Mouse (Mus musculus) liver, embryonic 14.5 days (tissue): ENCODE results near the gene Tas2r143. TPM values are rescaled to one million over a fixed set of nuclear protein-coding genes. Genes with fewer than 3 reads are reported as not detected.

Source experiments
- ATAC-seq: fragments of 200-750 bp; cut with Nextera tagmentation; 2 replicates; pipeline ENCODE4 v1.8.0; 2017; ENCODE audit warnings: moderate number of reproducible peaks, mild to moderate bottlenecking, moderate library complexity; ENCODE audit not compliant: insufficient read depth
- DNase-seq, 3 experiments: peaks; one replicate each; pipeline ENCODE4 v3.0.0-alpha.2; 2012 to 2013; ENCODE audit warnings: low read depth in 3 of 3, low spot score in 3 of 3
- H3K27ac ChIP-seq: fragments of 300-500 bp; sonication (generic); 2 replicates; pipeline ENCODE4 v1.5.1; 2014; ENCODE audit warnings: moderate library complexity, mild to moderate bottlenecking, control low read depth, inconsistent platforms
- H3K27me3 ChIP-seq: fragments of 300-500 bp; sonication (generic); 2 replicates; pipeline ENCODE4 v1.6.1; 2014; ENCODE audit warnings: mild to moderate bottlenecking, low read length, moderate library complexity; ENCODE audit not compliant: control insufficient read depth, insufficient read depth
- H3K36me3 ChIP-seq: fragments of 300-500 bp; sonication (generic); replicated peaks from 2 replicates; pipeline ENCODE4 v1.6.1; 2014; ENCODE audit warnings: low read depth; ENCODE audit not compliant: control insufficient read depth, insufficient read depth
- H3K4me1 ChIP-seq, 2 experiments: fragments of 200-500 bp in 1 of 2; fragments of 300-500 bp in 1 of 2; sonication (generic) in 1 of 2; replicated peaks; 2 replicates each; pipeline ENCODE4 v1.6.1; 2012 to 2014; ENCODE audit warnings: antibody characterized with exemption in 1 of 2, inconsistent platforms in 1 of 2, low read length in 1 of 2; ENCODE audit not compliant: control insufficient read depth in 2 of 2, insufficient read depth in 2 of 2
- H3K4me2 ChIP-seq: fragments of 300-500 bp; sonication (generic); 2 replicates; pipeline ENCODE4 v1.6.1; 2014; ENCODE audit warnings: low read depth, mild to moderate bottlenecking, control low read depth, moderate library complexity
- H3K4me3 ChIP-seq, 2 experiments: fragments of 200-500 bp in 1 of 2; fragments of 300-500 bp in 1 of 2; sonication (generic) in 1 of 2; 2 replicates each; pipeline ENCODE4 v1.5.1; 2012 to 2014; ENCODE audit warnings: low read depth in 2 of 2, low read length in 2 of 2, mild to moderate bottlenecking in 2 of 2, control low read depth in 1 of 2, inconsistent platforms in 1 of 2, moderate library complexity in 1 of 2; ENCODE audit not compliant: insufficient read depth in 1 of 2
- H3K9ac ChIP-seq: fragments of 300-500 bp; sonication (generic); replicated peaks from 2 replicates; pipeline ENCODE4 v1.6.1; 2014; ENCODE audit warnings: mild to moderate bottlenecking, control low read depth, moderate library complexity
- H3K9me3 ChIP-seq: fragments of 300-500 bp; sonication (generic); 2 replicates; pipeline ENCODE4 v1.6.1; 2016; ENCODE audit warnings: low read length, mixed read lengths; ENCODE audit not compliant: control insufficient read depth
- CTCF ChIP-seq: IDR thresholded peaks from 2 replicates; pipeline ENCODE4 v1.5.1; 2016; ENCODE audit warnings: antibody characterized with exemption, low read depth, control low read depth
- EP300 ChIP-seq: IDR thresholded peaks from 2 replicates; pipeline ENCODE4 v1.6.1; 2016; ENCODE audit warnings: antibody characterized with exemption, low read depth
- WGBS: fragments of 180-500 bp; shearing (Covaris S2); extraction: QIAGEN DNeasy Blood & Tissue Kit; methylation state at CpG from one replicate; pipeline ENCODE4 v1.1.7; 2014; ENCODE audit not compliant: insufficient replicate concordance; 5-methylcytosine and 5-hydroxymethylcytosine counted together
- polyA plus RNA-seq, 2 experiments: library from polyadenylated mRNA; depleted of rRNA in 1 of 2; stranded (reverse) in 1 of 2; unstranded in 1 of 2; fragments of >200 nt; fragmentation: Nextera tagmentation in 1 of 2; extraction: Ambion mirVana in 1 of 2; gene quantifications; 2 replicates each; pipeline versions ENCODE4 v1.2.1 to v1.2.3; 2012 to 2014

Tas2r143 gene
- polyA plus RNA-seq, 2 experiments, result not detected

DNA sequence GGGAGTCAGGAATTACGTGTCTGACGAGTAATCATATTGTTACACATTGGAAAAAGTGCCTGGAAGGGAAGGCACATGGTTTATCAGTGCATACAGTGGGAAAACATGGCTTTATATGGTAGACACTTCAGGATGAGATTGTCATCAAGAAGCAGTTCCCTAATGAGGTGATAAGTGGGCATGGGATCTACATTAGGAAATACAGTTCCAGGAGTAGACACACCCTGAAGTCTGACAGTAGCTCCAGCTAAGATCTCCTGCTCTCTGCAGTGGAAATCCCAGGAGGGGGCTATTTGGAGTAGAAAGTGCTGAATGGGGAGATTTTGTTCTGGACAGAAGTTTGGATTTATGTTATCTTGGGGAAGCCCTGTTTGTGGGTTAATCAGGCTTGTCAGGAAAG, 41.4 kb downstream of the Tas2r143 start:
- Histone ChIP-seq H3K4me1 (no peaks in the 10 kb centered on the region), H3K4me2 (no peak overlapping the region), H3K9me3 (no peaks in the 10 kb centered on the region), H3K9ac (no peak overlapping the region), H3K27ac (no peak overlapping the region), H3K27me3 (no peaks in the 10 kb centered on the region), H3K36me3 (no peaks in the 10 kb centered on the region), H3K4me3 (no peak overlapping the region)
- 49% methylated on average over 2 of the region's 2 CpGs for WGBS
- no peak for ATAC-seq
- TF ChIP-seq EP300, result no peak
- TF ChIP-seq CTCF, result no peak
- no peak for DNase-seq

DNA sequence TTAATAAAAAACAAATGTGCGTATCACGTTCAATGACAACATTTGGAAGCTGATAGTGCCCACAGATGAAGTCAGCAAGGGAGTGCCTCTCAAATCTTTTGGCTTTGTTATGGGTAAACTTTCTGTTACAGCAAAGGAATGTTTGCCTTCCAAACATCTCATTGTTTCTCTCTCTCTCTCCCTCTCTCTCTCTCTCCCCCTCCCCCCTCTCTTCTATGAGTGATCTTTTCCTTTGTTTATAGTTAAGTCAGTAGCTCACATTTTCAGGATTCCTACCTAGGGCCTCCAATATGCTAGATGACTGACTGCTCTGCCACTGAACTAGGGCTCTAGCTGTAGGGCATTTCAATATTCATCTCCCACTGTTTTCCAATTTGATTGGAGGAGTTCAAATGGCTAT, 44.5 kb downstream of the Tas2r143 start:
- H3K9ac ChIP-seq, result no peak overlapping the region
- 51% methylated on average over 2 of the region's 2 CpGs for WGBS
- H3K27me3 ChIP-seq, result no peaks in the 10 kb centered on the region
- H3K4me3 ChIP-seq, result no peak overlapping the region
- no peak for ATAC-seq
- no peaks in the 10 kb centered on the region for H3K36me3 ChIP-seq
- TF ChIP-seq CTCF, result no peak
- no peak for TF ChIP-seq EP300
- no peak overlapping the region for H3K4me2 ChIP-seq
- H3K4me1 ChIP-seq, result no peaks in the 10 kb centered on the region
- H3K9me3 ChIP-seq, result no peaks in the 10 kb centered on the region
- H3K27ac ChIP-seq, result no peak overlapping the region
- DNase-seq, result no peak

DNA sequence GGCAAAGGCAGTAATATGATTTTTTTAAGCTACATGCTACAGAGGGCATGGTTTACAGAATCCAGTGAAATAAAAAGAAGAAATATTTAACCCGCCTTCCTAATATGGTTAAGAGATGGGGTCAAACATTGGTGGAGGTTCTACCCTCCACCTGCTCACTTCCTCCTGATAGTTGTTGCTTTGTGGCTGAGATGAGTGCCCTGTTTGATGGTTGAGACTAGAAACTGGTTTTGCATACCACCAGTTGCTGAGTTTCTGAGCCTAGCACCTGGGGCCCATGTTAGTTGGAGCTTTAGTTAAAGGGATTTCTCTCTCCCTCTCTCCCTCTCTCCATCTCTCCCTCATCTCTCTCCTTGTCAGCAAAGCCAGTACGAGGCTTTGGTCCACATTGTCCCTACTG, 47.3 kb downstream of the Tas2r143 start:
- no peak overlapping the region for H3K4me3 ChIP-seq
- ATAC-seq, result no peak
- no peaks in the 10 kb centered on the region for H3K36me3 ChIP-seq
- 45% methylated on average over 2 of the region's 2 CpGs for WGBS
- no peaks in the 10 kb centered on the region for H3K27me3 ChIP-seq
- no peak overlapping the region for H3K9ac ChIP-seq
- TF ChIP-seq EP300, result no peak
- TF ChIP-seq CTCF, result no peak
- H3K4me1 ChIP-seq, result no peaks in the 10 kb centered on the region
- H3K27ac ChIP-seq, result no peak overlapping the region
- no peaks in the 10 kb centered on the region for H3K9me3 ChIP-seq
- no peak for DNase-seq
- no peak overlapping the region for H3K4me2 ChIP-seq

Other genes starting within 250 kb of the Tas2r143 start
- not detected in 2 replicates for gene Tas2r144, start 184.9 kb upstream of the Tas2r143 start, polyA plus RNA-seq (2012; rRNA removed)
- not detected in 2 replicates for gene Tas2r144, start 184.9 kb upstream of the Tas2r143 start, polyA plus RNA-seq (2014; fragmentation: Nextera tagmentation; extraction: Ambion mirVana)
- gene Gstk1, start 154.3 kb upstream of the Tas2r143 start, polyA plus RNA-seq (2012; rRNA removed), result 4.0 and 4.7 TPM in 2 replicates
- gene Gstk1, start 154.3 kb upstream of the Tas2r143 start, polyA plus RNA-seq (2014; fragmentation: Nextera tagmentation; extraction: Ambion mirVana), result 5.6 and 6.3 TPM in 2 replicates
- gene Tmem139, start 138.3 kb upstream of the Tas2r143 start, polyA plus RNA-seq (2012; rRNA removed), result 0.02 and 0.03 TPM in 2 replicates
- gene Tmem139, start 138.3 kb upstream of the Tas2r143 start, polyA plus RNA-seq (2014; fragmentation: Nextera tagmentation; extraction: Ambion mirVana), result not detected in 2 replicates
- gene Casp2, start 135.3 kb upstream of the Tas2r143 start, polyA plus RNA-seq (2012; rRNA removed), result 26.1 and 27.0 TPM in 2 replicates
- gene Casp2, start 135.3 kb upstream of the Tas2r143 start, polyA plus RNA-seq (2014; fragmentation: Nextera tagmentation; extraction: Ambion mirVana), result 21.9 and 25.0 TPM in 2 replicates
- 0.17 and 0.30 TPM in 2 replicates for gene Clcn1, start 113.6 kb upstream of the Tas2r143 start, polyA plus RNA-seq (2012; rRNA removed)
- gene Clcn1, start 113.6 kb upstream of the Tas2r143 start, polyA plus RNA-seq (2014; fragmentation: Nextera tagmentation; extraction: Ambion mirVana), result 0.05 TPM in 1 of 2 replicates, not detected in the other
- gene Fam131b, start 75.6 kb upstream of the Tas2r143 start, polyA plus RNA-seq (2012; rRNA removed), result 0.08 TPM in 2 replicates
- 0.06 TPM in 1 of 2 replicates, not detected in the other for gene Fam131b, start 75.6 kb upstream of the Tas2r143 start, polyA plus RNA-seq (2014; fragmentation: Nextera tagmentation; extraction: Ambion mirVana)
- 26.7 and 27.7 TPM in 2 replicates for gene Zyx, start 50.6 kb upstream of the Tas2r143 start, polyA plus RNA-seq (2012; rRNA removed)
- gene Zyx, start 50.6 kb upstream of the Tas2r143 start, polyA plus RNA-seq (2014; fragmentation: Nextera tagmentation; extraction: Ambion mirVana), result 30.2 and 36.5 TPM in 2 replicates
- 3.5 and 4.0 TPM in 2 replicates for gene Epha1, start 27.0 kb upstream of the Tas2r143 start, polyA plus RNA-seq (2012; rRNA removed)
- gene Epha1, start 27.0 kb upstream of the Tas2r143 start, polyA plus RNA-seq (2014; fragmentation: Nextera tagmentation; extraction: Ambion mirVana), result 1.4 and 1.7 TPM in 2 replicates
- gene Tas2r135, start 5.2 kb downstream of the Tas2r143 start, polyA plus RNA-seq (2012; rRNA removed), result not detected in 2 replicates
- not detected in 2 replicates for gene Tas2r135, start 5.2 kb downstream of the Tas2r143 start, polyA plus RNA-seq (2014; fragmentation: Nextera tagmentation; extraction: Ambion mirVana)
- gene Tas2r126, start 34.3 kb downstream of the Tas2r143 start, polyA plus RNA-seq (2012; rRNA removed), result not detected in 2 replicates
- gene Tas2r126, start 34.3 kb downstream of the Tas2r143 start, polyA plus RNA-seq (2014; fragmentation: Nextera tagmentation; extraction: Ambion mirVana), result not detected in 2 replicates
- gene Olfr458, start 65.0 kb downstream of the Tas2r143 start, polyA plus RNA-seq (2012; rRNA removed), result not detected in 2 replicates
- not detected in 2 replicates for gene Olfr458, start 65.0 kb downstream of the Tas2r143 start, polyA plus RNA-seq (2014; fragmentation: Nextera tagmentation; extraction: Ambion mirVana)
- gene Olfr457, start 76.1 kb downstream of the Tas2r143 start, polyA plus RNA-seq (2012; rRNA removed), result not detected in 2 replicates
- not detected in 2 replicates for gene Olfr457, start 76.1 kb downstream of the Tas2r143 start, polyA plus RNA-seq (2014; fragmentation: Nextera tagmentation; extraction: Ambion mirVana)
- gene Olfr456, start 87.0 kb downstream of the Tas2r143 start, polyA plus RNA-seq (2012; rRNA removed), result not detected in 2 replicates
- not detected in 2 replicates for gene Olfr456, start 87.0 kb downstream of the Tas2r143 start, polyA plus RNA-seq (2014; fragmentation: Nextera tagmentation; extraction: Ambion mirVana)
- not detected in 2 replicates for gene Olfr455, start 147.3 kb downstream of the Tas2r143 start, polyA plus RNA-seq (2012; rRNA removed)
- not detected in 2 replicates for gene Olfr455, start 147.3 kb downstream of the Tas2r143 start, polyA plus RNA-seq (2014; fragmentation: Nextera tagmentation; extraction: Ambion mirVana)
- gene Tcaf3, start 197.5 kb downstream of the Tas2r143 start, polyA plus RNA-seq (2012; rRNA removed), result not detected in 2 replicates
- gene Tcaf3, start 197.5 kb downstream of the Tas2r143 start, polyA plus RNA-seq (2014; fragmentation: Nextera tagmentation; extraction: Ambion mirVana), result not detected in 2 replicates
- gene Tcaf2, start 245.0 kb downstream of the Tas2r143 start, polyA plus RNA-seq (2012; rRNA removed), result 0.07 and 0.12 TPM in 2 replicates
- 0.04 and 0.06 TPM in 2 replicates for gene Tcaf2, start 245.0 kb downstream of the Tas2r143 start, polyA plus RNA-seq (2014; fragmentation: Nextera tagmentation; extraction: Ambion mirVana)